Mouse (Mus musculus): Measurements from ENCODE around the gene Ggct. TPM values are rescaled to one million over a fixed set of nuclear protein-coding genes. Genes with fewer than 3 reads are reported as not detected.

Ggct gene
- polyA plus RNA-seq, 1 experiment, result 4.2 TPM

- Histone ChIP-seq H3ac (ENCODE audit: control insufficient read depth, insufficient read length) (no peak overlapping the region), H3K36me3 (ENCODE audit: control insufficient read depth, insufficient read depth) (no peaks in the 10 kb centered on the region), H3K79me2 (ENCODE audit: control insufficient read depth, insufficient read depth) (no peaks in the 10 kb centered on the region), H3K27me3 (ENCODE audit: control insufficient read depth, insufficient read depth, insufficient read length) (no peaks in the 10 kb centered on the region), H3K4me2 (ENCODE audit: low read depth) (no peak overlapping the region), H3K4me3 (no peak overlapping the region)
- TF ChIP-seq SRF (IDR thresholded peaks at IDR 0.05; ENCODE audit: control insufficient read depth, insufficient read length, low read depth) (no peak), MYOD1 (IDR thresholded peaks at IDR 0.05; ENCODE audit: control insufficient read depth in 1 of 3, insufficient read length in 2 of 3, low read depth in 2 of 3) (no peak), E2F4 (IDR thresholded peaks at IDR 0.05; ENCODE audit: insufficient read depth) (no peak), CEBPB (IDR thresholded peaks at IDR 0.05; ENCODE audit: insufficient read depth, poor library complexity, severe bottlenecking) (no peak), POLR2A (IDR thresholded peaks at IDR 0.05; ENCODE audit: insufficient read length, low read depth) (no peak), TCF12 (IDR thresholded peaks at IDR 0.05; ENCODE audit: insufficient read depth, poor library complexity, severe bottlenecking) (no peak), TCF3 (IDR thresholded peaks at IDR 0.05; ENCODE audit: insufficient read length, low read depth) (no peak), REST (IDR thresholded peaks at IDR 0.05; ENCODE audit: insufficient read depth, insufficient read length) (no peak), MYOG (IDR thresholded peaks at IDR 0.05; ENCODE audit: control insufficient read depth in 1 of 3, insufficient read depth in 1 of 3, insufficient read length in 2 of 3, low read depth in 2 of 3) (no peak), POLR2AphosphoS2 (IDR thresholded peaks at IDR 0.05; ENCODE audit: insufficient read length, low read depth) (no peak), USF1 (IDR thresholded peaks at IDR 0.05; ENCODE audit: low read depth) (no peak), MAX (IDR thresholded peaks at IDR 0.05; ENCODE audit: low read depth) (no peak)
Observed at GRCm38 (mm10) chr6:55012516-55012915, 19.8 kb upstream of the Ggct start.

DNA sequence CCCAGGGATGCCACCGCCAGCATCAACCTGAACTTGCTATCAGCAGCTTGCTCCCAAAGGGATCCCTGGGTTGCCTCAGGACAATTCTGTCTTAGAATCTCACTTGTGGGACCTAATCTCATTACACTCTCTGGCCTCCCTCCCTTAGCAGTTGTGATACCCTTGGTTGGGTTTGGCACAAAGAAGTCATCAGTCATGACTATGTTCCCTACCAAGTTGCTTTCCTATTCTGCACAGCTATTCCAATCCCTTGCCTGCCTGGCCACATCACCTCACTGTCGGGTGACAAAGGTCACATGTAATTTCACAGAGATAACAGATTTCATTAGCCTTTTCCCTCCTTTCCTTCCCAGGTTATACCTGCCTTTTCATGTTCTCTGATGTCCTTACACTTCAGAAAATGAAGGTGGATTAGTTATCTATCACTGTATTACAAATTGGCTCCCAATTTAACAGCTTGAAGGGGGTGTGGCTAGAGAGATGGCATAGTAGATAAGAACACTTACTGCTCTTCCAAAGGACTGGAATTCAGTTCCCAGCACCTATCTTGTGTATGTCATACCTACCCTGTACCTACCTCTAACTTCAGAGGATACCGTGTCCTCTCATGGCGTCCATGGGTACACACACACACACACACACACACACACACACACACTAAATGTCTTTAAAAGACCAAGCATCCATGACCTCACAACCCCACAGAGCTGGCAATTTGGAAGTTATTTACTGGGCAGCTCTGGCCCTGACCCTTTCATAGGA, 17.8 kb upstream of the Ggct start:
- Histone ChIP-seq H3K4me2 (ENCODE audit: low read depth) (no peak overlapping the region), H3K27me3 (ENCODE audit: control insufficient read depth, insufficient read depth, insufficient read length) (no peaks in the 10 kb centered on the region), H3K36me3 (ENCODE audit: control insufficient read depth, insufficient read depth) (no peaks in the 10 kb centered on the region), H3K79me2 (ENCODE audit: control insufficient read depth, insufficient read depth) (no peaks in the 10 kb centered on the region), H3ac (ENCODE audit: control insufficient read depth, insufficient read length) (no peak overlapping the region), H3K4me3 (no peak overlapping the region)
- no peak for TF ChIP-seq REST (IDR thresholded peaks at IDR 0.05; ENCODE audit: insufficient read depth, insufficient read length)
- TF ChIP-seq MAX (IDR thresholded peaks at IDR 0.05; ENCODE audit: low read depth), result no peak
- no peak for TF ChIP-seq USF1 (IDR thresholded peaks at IDR 0.05; ENCODE audit: low read depth)
- TF ChIP-seq MYOD1 (IDR thresholded peaks at IDR 0.05; ENCODE audit: control insufficient read depth in 1 of 3, insufficient read length in 2 of 3, low read depth in 2 of 3), result no peak
- no peak for TF ChIP-seq E2F4 (IDR thresholded peaks at IDR 0.05; ENCODE audit: insufficient read depth)
- no peak for TF ChIP-seq POLR2AphosphoS2 (IDR thresholded peaks at IDR 0.05; ENCODE audit: insufficient read length, low read depth)
- TF ChIP-seq TCF3 (IDR thresholded peaks at IDR 0.05; ENCODE audit: insufficient read length, low read depth), result no peak
- TF ChIP-seq MYOG (IDR thresholded peaks at IDR 0.05; ENCODE audit: control insufficient read depth in 1 of 3, insufficient read depth in 1 of 3, insufficient read length in 2 of 3, low read depth in 2 of 3), result no peak
- TF ChIP-seq TCF12 (IDR thresholded peaks at IDR 0.05; ENCODE audit: insufficient read depth, poor library complexity, severe bottlenecking), result no peak

GRCm38 (mm10) chr6:55009391-55010230, 16.9 kb upstream of the Ggct start:
- TF ChIP-seq POLR2AphosphoS2 (IDR thresholded peaks at IDR 0.05; ENCODE audit: insufficient read length, low read depth) (no peak), USF1 (IDR thresholded peaks at IDR 0.05; ENCODE audit: low read depth) (no peak), TCF12 (IDR thresholded peaks at IDR 0.05; ENCODE audit: insufficient read depth, poor library complexity, severe bottlenecking) (no peak)
- H3K79me2 ChIP-seq (ENCODE audit: control insufficient read depth, insufficient read depth), result no peaks in the 10 kb centered on the region
- no peaks in the 10 kb centered on the region for H3K36me3 ChIP-seq (ENCODE audit: control insufficient read depth, insufficient read depth)
- H3K4me3 ChIP-seq, result no peak overlapping the region
- H3ac ChIP-seq (ENCODE audit: control insufficient read depth, insufficient read length), result no peak overlapping the region
- H3K27me3 ChIP-seq (ENCODE audit: control insufficient read depth, insufficient read depth, insufficient read length), result no peaks in the 10 kb centered on the region
- H3K4me2 ChIP-seq (ENCODE audit: low read depth), result no peak overlapping the region

DNA sequence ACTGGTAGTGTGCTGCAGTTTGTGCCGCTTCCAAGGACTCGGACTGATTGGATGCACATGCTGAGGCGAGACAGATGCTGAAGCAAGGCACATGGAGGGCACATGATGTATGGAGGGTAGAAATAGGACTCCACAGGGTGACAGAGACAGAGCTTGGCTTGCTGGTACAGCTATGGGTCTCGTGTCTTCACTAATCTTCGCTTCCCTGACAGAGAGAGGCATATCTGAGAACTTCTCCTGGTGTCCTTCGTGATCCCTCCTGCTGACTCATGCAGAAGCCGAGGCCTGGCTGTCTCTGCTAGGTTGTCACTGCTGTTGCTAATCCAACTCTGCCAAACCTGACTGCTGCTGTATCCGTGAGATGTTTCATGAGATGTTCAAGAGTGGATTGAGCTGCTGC, 15.7 kb upstream of the Ggct start:
- Histone ChIP-seq H3K4me2 (ENCODE audit: low read depth) (no peak overlapping the region), H3K4me3 (no peak overlapping the region), H3K79me2 (ENCODE audit: control insufficient read depth, insufficient read depth) (no peaks in the 10 kb centered on the region), H3ac (ENCODE audit: control insufficient read depth, insufficient read length) (no peak overlapping the region), H3K27me3 (ENCODE audit: control insufficient read depth, insufficient read depth, insufficient read length) (no peaks in the 10 kb centered on the region), H3K36me3 (ENCODE audit: control insufficient read depth, insufficient read depth) (no peaks in the 10 kb centered on the region)
- TF ChIP-seq MYOD1 (IDR thresholded peaks at IDR 0.05; ENCODE audit: control insufficient read depth in 1 of 3, insufficient read length in 2 of 3, low read depth in 2 of 3), result no peak
- no peak for TF ChIP-seq REST (IDR thresholded peaks at IDR 0.05; ENCODE audit: insufficient read depth, insufficient read length)
- TF ChIP-seq E2F4 (IDR thresholded peaks at IDR 0.05; ENCODE audit: insufficient read depth), result no peak
- TF ChIP-seq POLR2AphosphoS2 (IDR thresholded peaks at IDR 0.05; ENCODE audit: insufficient read length, low read depth), result no peak
- TF ChIP-seq SRF (IDR thresholded peaks at IDR 0.05; ENCODE audit: control insufficient read depth, insufficient read length, low read depth), result no peak

DNA sequence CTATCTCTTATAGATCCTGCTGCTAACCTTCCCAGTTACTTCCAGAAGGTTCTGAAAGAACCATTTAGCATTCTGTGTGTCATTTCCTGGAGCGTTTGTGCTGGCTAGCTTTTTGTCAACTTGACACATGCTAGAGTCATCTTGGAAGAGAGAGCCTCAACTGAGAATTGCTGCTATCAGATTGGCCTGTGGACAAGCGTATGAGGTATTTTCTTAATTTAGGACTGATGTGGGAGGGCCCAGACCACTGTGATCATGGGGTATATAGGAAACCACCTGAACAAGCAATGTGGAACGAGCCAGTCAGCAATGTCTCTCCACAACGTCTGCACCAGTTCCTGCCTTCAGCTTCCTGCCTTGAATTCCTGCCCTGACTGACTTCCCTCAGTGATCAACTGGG, 10.8 kb upstream of the Ggct start:
- no peak overlapping the region for H3K4me2 ChIP-seq (ENCODE audit: low read depth)
- H3K79me2 ChIP-seq (ENCODE audit: control insufficient read depth, insufficient read depth), result no peaks in the 10 kb centered on the region
- TF ChIP-seq SRF (IDR thresholded peaks at IDR 0.05; ENCODE audit: control insufficient read depth, insufficient read length, low read depth) (no peak), MYOG (IDR thresholded peaks at IDR 0.05; ENCODE audit: control insufficient read depth in 1 of 3, insufficient read depth in 1 of 3, insufficient read length in 2 of 3, low read depth in 2 of 3) (no peak), POLR2AphosphoS2 (IDR thresholded peaks at IDR 0.05; ENCODE audit: insufficient read length, low read depth) (no peak), USF1 (IDR thresholded peaks at IDR 0.05; ENCODE audit: low read depth) (no peak), TCF12 (IDR thresholded peaks at IDR 0.05; ENCODE audit: insufficient read depth, poor library complexity, severe bottlenecking) (no peak), E2F4 (IDR thresholded peaks at IDR 0.05; ENCODE audit: insufficient read depth) (no peak), POLR2A (IDR thresholded peaks at IDR 0.05; ENCODE audit: insufficient read length, low read depth) (no peak), TCF3 (IDR thresholded peaks at IDR 0.05; ENCODE audit: insufficient read length, low read depth) (no peak)
- no peak overlapping the region for H3ac ChIP-seq (ENCODE audit: control insufficient read depth, insufficient read length)
- H3K27me3 ChIP-seq (ENCODE audit: control insufficient read depth, insufficient read depth, insufficient read length), result no peaks in the 10 kb centered on the region
- no peak overlapping the region for H3K4me3 ChIP-seq
- no peaks in the 10 kb centered on the region for H3K36me3 ChIP-seq (ENCODE audit: control insufficient read depth, insufficient read depth)

All from myocyte (in vitro differentiated cells).